Mouse (Mus musculus): ENCODE measurements at regions not wholly inside any gene's neighbourhood (a gene's known extent, or its start where the extent isn't known, plus 50 kb on each side); places are given as distances from the start of the nearest gene placed in this dataset.

- DNase-seq, result no peak
Observed at GRCm38 (mm10) chr4:125765171-125765570, 259.2 kb upstream of the Csf3r start.

- no peak for DNase-seq
Observed at GRCm38 (mm10) chr4:125777126-125777525, 247.2 kb upstream of the Csf3r start.

DNA sequence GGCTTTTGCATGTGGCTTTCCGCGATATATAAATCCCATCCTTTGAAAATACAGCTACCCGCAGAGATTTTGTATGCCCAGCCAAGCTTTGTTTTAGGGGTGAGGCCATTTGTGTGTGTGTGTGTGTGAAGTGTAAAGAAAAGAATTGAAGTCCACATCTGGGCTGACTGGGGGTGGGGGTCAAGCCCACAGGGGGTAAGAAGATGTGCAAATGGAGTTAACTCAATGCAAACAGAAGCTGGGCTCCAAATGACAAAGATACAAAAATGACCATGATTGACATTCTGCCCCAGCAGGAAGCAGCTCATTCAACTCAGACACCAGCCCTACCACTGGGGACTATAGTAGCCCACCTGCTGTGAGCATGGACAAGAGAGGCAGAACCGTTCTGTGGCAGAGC lies 244.2 kb upstream of the Csf3r start:
- no peak for DNase-seq

- DNase-seq, result no peak
Observed at GRCm38 (mm10) chr4:125780921-125781487, 243.3 kb upstream of the Csf3r start.

- no peak for DNase-seq
Observed at GRCm38 (mm10) chr4:125782346-125782745, 242.0 kb upstream of the Csf3r start.

DNA sequence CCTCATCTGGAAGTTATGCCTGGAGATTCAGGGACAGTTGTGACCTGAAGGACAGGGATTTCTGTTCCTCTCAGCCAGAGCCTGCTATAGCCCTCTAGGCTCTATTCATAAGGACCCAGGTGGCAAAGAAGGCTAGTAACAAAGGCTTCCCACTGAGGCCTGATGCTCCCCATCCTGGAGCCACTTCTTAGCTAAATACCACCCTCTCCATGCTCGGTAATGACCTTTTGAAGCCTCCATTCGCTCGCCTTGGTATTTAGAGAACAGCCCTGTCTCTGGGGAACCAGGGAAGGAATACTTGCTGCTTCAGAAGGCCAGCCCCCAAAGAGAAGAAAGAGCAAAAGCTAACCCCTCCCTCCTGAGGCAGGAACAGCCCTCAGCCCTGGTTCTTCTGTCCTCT lies 238.3 kb upstream of the Csf3r start:
- DNase-seq, result no peak

- DNase-seq, result no peak
Observed at GRCm38 (mm10) chr4:125794679-125795078, 229.7 kb upstream of the Csf3r start.

- no peak for DNase-seq
Observed at GRCm38 (mm10) chr4:125807923-125808322, 216.4 kb upstream of the Csf3r start.

- no peak for DNase-seq
Observed at GRCm38 (mm10) chr4:125809446-125810108, 214.8 kb upstream of the Csf3r start.

GRCm38 (mm10) chr4:125810247-125810646 lies 214.1 kb upstream of the Csf3r start:
- no peak for DNase-seq

DNA sequence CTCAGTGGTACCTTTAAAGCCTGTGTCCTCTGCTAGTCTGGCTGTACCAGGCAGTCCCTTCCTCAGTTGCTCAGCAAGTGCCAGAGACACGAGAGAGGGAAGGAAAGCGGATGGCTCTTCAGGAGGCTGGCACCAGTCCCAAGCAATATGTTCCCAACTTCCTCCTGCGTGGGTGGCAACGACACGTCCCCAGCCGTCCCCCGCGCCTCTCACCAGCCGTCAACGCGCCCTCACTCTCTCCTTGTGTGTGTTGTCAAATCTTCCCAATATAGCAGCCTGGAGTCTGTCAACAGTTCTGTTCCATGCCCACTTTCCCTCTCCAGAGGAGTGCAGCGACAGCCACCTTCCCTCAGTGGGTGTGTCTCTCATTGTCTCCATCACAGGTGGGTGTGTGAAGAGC lies 210.0 kb upstream of the Csf3r start:
- DNase-seq, result no peak

DNA sequence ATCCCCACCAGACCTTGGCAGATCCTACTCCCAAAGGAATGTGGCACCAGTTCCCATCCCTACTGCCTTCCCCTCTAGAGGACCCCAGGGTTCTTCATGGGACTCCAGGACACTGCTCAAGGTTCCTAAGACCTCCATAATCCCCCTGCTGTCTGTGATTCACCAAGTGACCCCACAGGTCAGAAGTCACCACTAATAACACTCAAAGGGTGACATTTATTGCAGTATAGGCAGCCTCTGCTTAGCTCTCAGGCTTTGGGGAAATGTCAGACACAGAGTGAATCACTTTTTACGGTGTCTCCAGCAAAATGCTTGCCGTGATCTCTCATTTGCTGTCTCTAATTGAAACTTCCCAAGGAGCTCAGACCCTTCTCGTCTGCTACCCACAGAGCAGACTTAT lies 209.1 kb upstream of the Csf3r start:
- DNase-seq, result no peak

DNA sequence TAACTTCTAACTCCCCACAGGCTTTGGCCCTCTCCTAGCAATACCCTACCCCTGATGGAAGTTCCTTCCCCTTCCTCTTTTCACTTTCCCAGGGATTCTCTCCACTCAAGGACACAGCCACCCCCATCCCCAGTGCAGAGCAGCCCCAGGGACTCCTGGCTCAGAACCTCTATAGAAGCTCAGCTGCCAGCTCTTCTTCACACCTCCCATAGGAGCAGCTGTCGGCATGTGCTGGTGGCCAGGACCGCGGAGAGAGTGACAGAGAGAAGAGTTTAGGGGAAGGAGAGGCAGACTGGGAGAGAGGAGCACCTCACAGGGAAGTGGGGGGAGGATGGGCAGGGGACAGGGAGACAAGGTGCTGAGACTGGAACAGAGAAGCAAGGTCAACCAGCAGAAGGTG lies 199.8 kb upstream of the Csf3r start:
- DNase-seq, result no peak

DNA sequence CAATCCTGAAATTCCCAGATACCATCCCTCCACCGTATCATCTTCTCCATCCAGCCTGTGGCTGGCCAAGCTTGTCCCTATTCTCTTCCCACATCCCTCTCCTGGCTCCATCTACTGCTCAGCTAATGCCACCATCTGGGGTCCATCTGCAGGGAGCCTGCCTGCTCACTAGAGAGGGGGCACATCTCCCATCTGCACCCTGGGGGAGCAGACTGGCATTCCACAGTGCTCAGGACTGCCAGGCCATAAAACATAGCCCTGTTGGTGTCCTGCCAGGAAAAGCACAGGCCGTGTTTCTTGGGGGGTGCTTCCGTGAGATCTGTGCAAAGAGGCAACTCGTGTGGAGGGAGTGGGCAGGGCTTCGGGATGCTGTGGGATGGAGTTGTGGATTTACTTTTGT lies 197.9 kb upstream of the Csf3r start:
- DNase-seq, result no peak

GRCm38 (mm10) chr4:125835250-125835649 lies 189.1 kb upstream of the Csf3r start:
- DNase-seq, result no peak

GRCm38 (mm10) chr4:125847568-125847967 lies 176.8 kb upstream of the Csf3r start:
- DNase-seq, result no peak

DNA sequence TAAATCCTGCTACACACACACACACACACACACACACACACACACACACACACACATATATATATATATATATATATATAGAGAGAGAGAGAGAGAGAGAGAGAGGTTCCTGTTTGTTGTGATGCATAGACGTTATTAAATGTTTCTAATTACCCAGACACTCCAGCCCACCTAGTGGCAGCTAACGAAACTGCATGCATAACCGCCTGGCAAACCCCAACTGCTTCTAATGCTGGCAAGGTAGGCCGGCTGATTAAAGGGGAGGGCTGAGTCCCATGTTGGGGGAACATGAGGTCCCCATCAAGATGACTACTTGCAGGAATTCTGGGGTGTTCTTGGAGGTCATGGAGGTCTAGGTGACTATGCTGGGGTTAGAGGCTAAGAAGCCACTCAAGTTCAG lies 174.1 kb upstream of the Csf3r start:
- DNase-seq, result no peak

- DNase-seq, result no peak
Observed at GRCm38 (mm10) chr4:125852545-125852944, 171.8 kb upstream of the Csf3r start.

GRCm38 (mm10) chr4:125855983-125856591 lies 168.3 kb upstream of the Csf3r start:
- DNase-seq, result no peak

GRCm38 (mm10) chr4:125856781-125857180 lies 167.6 kb upstream of the Csf3r start:
- DNase-seq, result no peak

- DNase-seq, result no peak
Observed at GRCm38 (mm10) chr4:125865057-125865456, 159.3 kb upstream of the Csf3r start.

- no peak for DNase-seq
Observed at GRCm38 (mm10) chr4:125865728-125866127, 158.6 kb upstream of the Csf3r start.

DNA sequence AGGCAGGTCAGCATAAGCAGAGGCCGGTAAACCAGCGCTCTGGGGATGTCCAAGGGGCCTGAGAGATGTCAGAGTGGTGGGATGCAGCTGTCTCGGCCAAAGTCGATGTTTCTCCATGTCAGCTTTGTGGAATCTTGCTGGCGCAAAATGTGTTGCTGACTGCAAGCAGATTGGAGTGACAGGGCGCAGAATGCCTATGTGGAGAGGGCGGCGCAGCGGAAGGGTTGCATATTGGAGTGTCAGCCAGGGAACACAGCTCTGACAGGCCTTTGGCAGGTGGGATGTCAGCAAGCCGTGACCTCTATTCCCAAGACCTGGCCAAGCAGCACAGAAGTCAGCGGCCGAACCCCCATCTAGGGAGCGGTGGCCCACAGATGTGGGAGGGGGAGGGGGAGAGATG lies 153.1 kb upstream of the Csf3r start:
- no peak for DNase-seq

DNA sequence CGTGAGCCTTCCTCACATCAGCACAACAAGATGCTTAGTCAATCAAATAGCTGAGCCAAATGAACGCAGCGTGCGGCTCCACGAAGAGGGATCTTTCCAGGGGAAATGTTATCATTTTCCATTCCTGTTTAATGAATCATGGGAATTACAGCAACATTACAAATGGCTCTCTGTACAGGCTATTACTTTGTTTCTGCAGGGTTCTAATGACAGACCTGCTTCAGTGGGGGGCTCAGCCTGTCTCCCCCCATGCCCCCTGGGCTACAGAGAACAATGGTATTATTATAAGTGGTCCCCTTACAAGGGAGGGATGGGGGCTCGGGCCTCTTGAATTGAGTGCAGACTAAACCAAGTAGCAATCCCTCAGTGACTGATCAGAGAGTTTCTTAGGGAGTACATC lies 144.3 kb upstream of the Csf3r start:
- no peak for DNase-seq

DNA sequence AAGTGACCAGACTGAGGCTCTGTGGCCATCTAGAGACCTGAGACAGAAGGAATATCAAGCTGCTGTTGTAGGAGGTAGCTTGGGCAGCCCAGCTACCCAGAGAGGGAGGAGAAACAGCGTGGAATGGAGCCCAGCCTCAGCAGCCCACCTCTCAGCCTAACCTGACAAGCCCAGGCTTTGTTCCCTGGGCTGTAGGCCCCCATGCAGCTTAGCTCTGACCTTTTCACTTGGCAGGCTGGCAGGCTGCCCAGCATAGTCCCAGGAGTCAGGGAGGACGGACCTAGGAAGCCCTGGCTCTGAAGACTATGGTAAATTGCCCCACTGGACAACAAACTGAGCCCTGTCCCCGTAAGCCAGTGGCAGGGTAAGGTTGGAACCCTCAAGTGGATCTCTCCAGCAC lies 141.8 kb upstream of the Csf3r start:
- no peak for DNase-seq
